In genomic region chr16:16526741-16527105, GRCm38 (mm10) we compare ENCODE assay signal across 9 mouse cellular contexts.
DNase-seq lines count a peak whose midpoint lies in the region; ATAC-seq and TF ChIP-seq lines count a peak whose summit lies in the region.
"Had no signal": no experiment of that assay in that cellular context is flagged by ENCODE, and none has a peak within 500 bp of the region (broad histone marks: within the 10 kb centered on the region; RNA-seq: fewer than 3 reads in every experiment).

No protein-coding gene starts in this region.

- no peaks in the 10 kb centered on the region for H3K27me3 ChIP-seq in forebrain, embryonic 10.5 days (ENCODE audit: poor library complexity, severe bottlenecking)
- no peaks in the 10 kb centered on the region for H3K27me3 ChIP-seq in forebrain, embryonic 16.5 days (replicated peaks; ENCODE audit: control insufficient read depth, insufficient read depth, low read length)
- no peaks in the 10 kb centered on the region for H3K27me3 ChIP-seq in liver, embryonic 14.5 days (ENCODE audit: control insufficient read depth, insufficient read depth, low read length)
- no peaks in the 10 kb centered on the region for H3K27me3 ChIP-seq in intestine, embryonic 14.5 days (replicated peaks; ENCODE audit: control insufficient read depth, insufficient read depth, low read length)

- H3K27ac ChIP-seq in forebrain, embryonic 10.5 days, result peak overlapping the region; percentile 73
- H3K27ac ChIP-seq in forebrain, embryonic 16.5 days (ENCODE audit: low read length), result no peak overlapping the region
- H3K27ac ChIP-seq in liver, embryonic 14.5 days, result no peak overlapping the region
- H3K27ac ChIP-seq in intestine, embryonic 14.5 days (ENCODE audit: low read depth), result peak overlapping the region; percentile 75

- no peak overlapping the region for H3K4me3 ChIP-seq in forebrain, embryonic 10.5 days
- H3K4me3 ChIP-seq in forebrain, embryonic 16.5 days (replicated peaks; ENCODE audit: low read length), result no peak overlapping the region
- H3K4me3 ChIP-seq in liver, embryonic 14.5 days (ENCODE audit: insufficient read depth in 1 of 2, low read depth in 2 of 2, low read length in 2 of 2), result no peak overlapping the region
- H3K4me3 ChIP-seq in intestine, embryonic 14.5 days (ENCODE audit: low read depth, low read length), result peak overlapping the region; percentile 8; the same call in 1 of the 2 replicates

- no peaks in the 10 kb centered on the region for H3K36me3 ChIP-seq in forebrain, embryonic 10.5 days (replicated peaks)
- H3K36me3 ChIP-seq in forebrain, embryonic 16.5 days (ENCODE audit: control insufficient read depth, insufficient read depth), result no peaks in the 10 kb centered on the region
- no peaks in the 10 kb centered on the region for H3K36me3 ChIP-seq in liver, embryonic 14.5 days (replicated peaks; ENCODE audit: control insufficient read depth, insufficient read depth, low read depth)
- H3K36me3 ChIP-seq in intestine, embryonic 14.5 days (ENCODE audit: control insufficient read depth, insufficient read depth, low read length), result no peaks in the 10 kb centered on the region

- no peaks in the 10 kb centered on the region for H3K9me3 ChIP-seq in forebrain, embryonic 10.5 days
- H3K9me3 ChIP-seq in forebrain, embryonic 16.5 days (ENCODE audit: control insufficient read depth, low read length), result no peaks in the 10 kb centered on the region
- H3K9me3 ChIP-seq in liver, embryonic 14.5 days (ENCODE audit: control insufficient read depth, low read length), result no peaks in the 10 kb centered on the region
- no peaks in the 10 kb centered on the region for H3K9me3 ChIP-seq in intestine, embryonic 14.5 days (ENCODE audit: control insufficient read depth, low read length)

- H3K4me1 ChIP-seq in forebrain, embryonic 10.5 days, result peaks cover 38% of the 10 kb centered on the region
- peaks cover 27% of the 10 kb centered on the region for H3K4me1 ChIP-seq in forebrain, embryonic 16.5 days (replicated peaks; ENCODE audit: control insufficient read depth, insufficient read depth, low read length)
- H3K4me1 ChIP-seq in liver, embryonic 14.5 days (replicated peaks; ENCODE audit: control insufficient read depth in 2 of 2, insufficient read depth in 2 of 2, low read length in 1 of 2), result no peaks in the 10 kb centered on the region; a peak in 1 of 4 replicates
- H3K4me1 ChIP-seq in intestine, embryonic 14.5 days (replicated peaks; ENCODE audit: control insufficient read depth, insufficient read depth, low read length), result peaks cover 12% of the 10 kb centered on the region

- ATAC-seq in forebrain, embryonic 16.5 days, result no peak
- no peak for ATAC-seq in liver, embryonic 14.5 days (ENCODE audit: insufficient read depth)
- no peak for ATAC-seq in intestine, embryonic 14.5 days (replicated peaks; ENCODE audit: low FRiP score, low TSS enrichment, low read depth)
- ATAC-seq in megakaryocyte progenitor cell, adult 5-6 weeks (replicated peaks; ENCODE audit: poor library complexity), result peak; percentile 72
- no peak for ATAC-seq in erythroid progenitor cell, adult 5-6 weeks (replicated peaks; ENCODE audit: low FRiP score, poor library complexity, severe bottlenecking)

- no peak for TF ChIP-seq CTCF in liver, embryonic 14.5 days (IDR thresholded peaks at IDR 0.05; ENCODE audit: low read depth)

- no peak for DNase-seq in forebrain, embryonic 10.5 days (ENCODE audit: extremely low spot score, low spot score)
- no peak for DNase-seq in liver, embryonic 14.5 days (ENCODE audit: low read depth in 3 of 3, low spot score in 3 of 3)
- no peak for DNase-seq in liver
- DNase-seq in intestine, embryonic 14.5 days (ENCODE audit: low spot score), result no peak
- DNase-seq in right cerebral cortex, postnatal 25 days, result no peak
- DNase-seq: B cell, adult 2 months had no signal

- no peak for TF ChIP-seq EP300 in liver, embryonic 14.5 days (IDR thresholded peaks at IDR 0.05; ENCODE audit: low read depth)

- WGBS in forebrain, embryonic 10.5 days, result 74% methylated on average over 6 of the region's 6 CpGs
- 44% methylated on average over 6 of the region's 6 CpGs for WGBS in forebrain, embryonic 16.5 days
- 47% methylated on average over 6 of the region's 6 CpGs for WGBS in liver, embryonic 14.5 days (ENCODE audit: insufficient replicate concordance)
- WGBS in intestine, embryonic 14.5 days, result 26% methylated on average over 6 of the region's 6 CpGs

- no peak overlapping the region for H3K9ac ChIP-seq in forebrain, embryonic 16.5 days (replicated peaks; ENCODE audit: low read depth, low read length)
- no peak overlapping the region for H3K9ac ChIP-seq in liver, embryonic 14.5 days (replicated peaks)
- H3K9ac ChIP-seq in intestine, embryonic 14.5 days (ENCODE audit: low read length), result peak overlapping the region; percentile 20

- H3K4me2 ChIP-seq in forebrain, embryonic 16.5 days (ENCODE audit: low read length), result no peak overlapping the region
- 0 out of 2 replicates have a peak overlapping the region, but pooled peaks have one; percentile 11 for H3K4me2 ChIP-seq in liver, embryonic 14.5 days (ENCODE audit: low read depth)
- peak overlapping the region; percentile 29 for H3K4me2 ChIP-seq in intestine, embryonic 14.5 days (ENCODE audit: low read length)

Comparison
In these comparisons a context has a peak if more than half of its experiments do, and no peak if none do; other contexts are left out.
1. H3K27ac ChIP-seq: peak in forebrain, embryonic 10.5 days (single experiment) and intestine, embryonic 14.5 days (single experiment); none in forebrain, embryonic 16.5 days (single experiment) and liver, embryonic 14.5 days (single experiment).